Mouse (Mus musculus): ENCODE results near the gene Ufsp2. TPM values are rescaled to one million over a fixed set of nuclear protein-coding genes. Genes with fewer than 3 reads are reported as not detected.

Gene Ufsp2
- polyA plus RNA-seq, 1 experiment, result 2.5 TPM

DNA sequence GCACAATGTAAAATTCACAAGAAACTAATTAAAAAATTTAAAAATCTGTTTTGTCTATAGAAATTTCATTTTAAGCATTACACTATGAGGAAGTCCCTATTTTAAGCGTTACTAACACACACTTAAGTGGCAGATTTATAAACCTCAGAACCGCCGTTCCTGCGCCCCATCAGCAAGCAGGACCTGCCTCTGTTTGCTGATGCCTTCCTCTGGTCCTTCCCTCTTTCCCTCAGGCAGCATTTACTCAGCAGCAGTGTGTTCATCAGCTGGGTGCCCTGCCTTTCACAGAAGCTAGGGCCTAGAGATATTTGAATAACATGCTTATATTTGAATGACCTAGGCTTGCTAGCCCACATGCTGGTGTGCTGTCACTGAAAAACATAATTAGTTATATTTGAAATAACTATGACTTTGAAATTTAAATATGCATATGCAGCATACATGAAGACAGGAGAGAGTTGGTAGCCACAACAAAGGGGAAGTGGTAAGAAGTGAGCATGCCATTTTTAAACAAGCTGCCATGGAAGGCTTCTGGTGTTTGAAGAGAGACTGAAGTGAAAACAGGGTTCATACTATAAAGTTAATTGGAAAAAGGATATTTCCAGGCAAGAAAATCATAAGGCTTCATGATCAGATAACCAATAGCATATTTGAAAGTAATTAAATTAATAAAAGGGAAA lies 15.4 kb downstream of the Ufsp2 start:
- Histone ChIP-seq H3K4me3 (replicated peaks) (peak overlapping the region; percentile 53), H3K27me3 (replicated peaks) (no peaks in the 10 kb centered on the region), H3K9me3 (no peaks in the 10 kb centered on the region), H3K36me3 (replicated peaks; ENCODE audit: low read length) (peaks cover 75% of the 10 kb centered on the region), H3K4me1 (peaks cover 43% of the 10 kb centered on the region)
- TF ChIP-seq GATA1 (IDR thresholded peaks at IDR 0.05; ENCODE audit: borderline replicate concordance, low read length) (no peak), FLI1 (IDR thresholded peaks at IDR 0.05; ENCODE audit: low read length) (no peak)

DNA sequence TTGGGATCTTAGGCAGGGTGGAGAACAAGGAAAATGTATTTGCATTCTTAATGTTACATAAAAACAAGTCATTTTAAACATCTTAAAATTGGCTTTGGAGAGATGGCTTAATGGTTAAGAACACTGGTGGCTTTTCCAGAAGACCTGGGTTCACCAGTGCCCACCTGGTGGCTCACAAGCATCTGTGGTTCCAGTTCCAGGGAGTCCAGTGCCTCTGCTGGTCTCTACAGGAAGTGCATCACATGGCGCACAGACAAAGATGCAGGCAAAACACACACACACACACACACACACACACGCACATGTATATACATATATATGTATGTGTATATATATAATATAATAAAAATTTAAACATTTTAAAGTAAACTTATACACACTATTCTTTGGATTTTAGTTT lies 18.8 kb downstream of the Ufsp2 start:
- peaks cover 76% of the 10 kb centered on the region for H3K36me3 ChIP-seq (replicated peaks; ENCODE audit: low read length)
- no peak overlapping the region for H3K4me3 ChIP-seq (replicated peaks)
- no peak for TF ChIP-seq GATA1 (IDR thresholded peaks at IDR 0.05; ENCODE audit: borderline replicate concordance, low read length)
- no peak for TF ChIP-seq FLI1 (IDR thresholded peaks at IDR 0.05; ENCODE audit: low read length)
- no peaks in the 10 kb centered on the region for H3K9me3 ChIP-seq
- peaks cover 45% of the 10 kb centered on the region for H3K4me1 ChIP-seq
- no peaks in the 10 kb centered on the region for H3K27me3 ChIP-seq (replicated peaks)

GRCm38 (mm10) chr8:45995576-45995975 lies 20.2 kb downstream of the Ufsp2 start:
- no peaks in the 10 kb centered on the region for H3K27me3 ChIP-seq (replicated peaks)
- H3K36me3 ChIP-seq (replicated peaks; ENCODE audit: low read length), result peaks cover 66% of the 10 kb centered on the region
- peak overlapping the region; percentile 46 for H3K4me3 ChIP-seq (replicated peaks)
- TF ChIP-seq FLI1 (IDR thresholded peaks at IDR 0.05; ENCODE audit: low read length), result no peak
- no peak for TF ChIP-seq GATA1 (IDR thresholded peaks at IDR 0.05; ENCODE audit: borderline replicate concordance, low read length)
- H3K9me3 ChIP-seq, result no peaks in the 10 kb centered on the region
- peaks cover 48% of the 10 kb centered on the region for H3K4me1 ChIP-seq

GRCm38 (mm10) chr8:45998228-45998627 lies 22.9 kb downstream of the Ufsp2 start:
- H3K27me3 ChIP-seq (replicated peaks), result no peaks in the 10 kb centered on the region
- H3K9me3 ChIP-seq, result no peaks in the 10 kb centered on the region
- H3K4me3 ChIP-seq (replicated peaks), result peak overlapping the region; percentile 95
- peaks cover 56% of the 10 kb centered on the region for H3K4me1 ChIP-seq
- H3K36me3 ChIP-seq (replicated peaks; ENCODE audit: low read length), result peaks cover 51% of the 10 kb centered on the region
- TF ChIP-seq GATA1 (IDR thresholded peaks at IDR 0.05; ENCODE audit: borderline replicate concordance, low read length) (no peak), FLI1 (IDR thresholded peaks at IDR 0.05; ENCODE audit: low read length) (no peak)

DNA sequence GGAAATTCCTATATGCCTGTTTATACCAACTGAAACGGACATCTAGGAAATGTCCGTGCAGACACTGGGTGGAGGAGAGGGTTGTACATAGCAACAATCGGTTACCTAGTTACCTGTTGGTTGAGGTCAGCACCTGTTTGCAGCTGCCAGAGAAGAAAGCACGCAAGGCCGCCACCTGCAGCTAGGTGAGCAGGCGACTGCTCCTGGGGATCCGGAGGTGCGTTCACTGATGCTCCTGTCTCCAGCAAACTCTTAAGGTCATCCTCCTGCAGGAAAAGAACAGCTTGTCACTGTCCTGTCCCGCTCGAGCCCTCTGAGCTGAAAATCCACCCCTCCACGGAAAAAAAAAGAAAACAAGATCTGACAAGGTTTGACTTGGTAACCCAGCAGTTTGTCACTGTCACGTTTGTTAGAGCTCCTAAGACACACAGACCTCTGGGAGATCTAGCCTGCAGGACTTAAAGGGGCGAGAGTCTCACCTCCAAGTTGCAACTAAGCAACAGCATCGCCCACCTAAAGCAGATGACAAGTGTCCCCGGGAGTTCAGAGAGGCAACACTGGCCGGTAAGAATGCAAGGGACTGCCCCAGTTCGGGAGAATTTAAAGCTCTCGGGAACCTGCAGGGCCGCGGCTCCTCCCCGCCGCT lies 23.9 kb downstream of the Ufsp2 start, which contains the start of gene Lrp2bp:
Gene Lrp2bp (plus strand): TSS at position 166 of the 646 bp plus-strand sequence.
- Histone ChIP-seq H3K4me1 (peaks cover 57% of the 10 kb centered on the region), H3K27me3 (replicated peaks) (no peaks in the 10 kb centered on the region), H3K36me3 (replicated peaks; ENCODE audit: low read length) (peaks cover 41% of the 10 kb centered on the region), H3K4me3 (replicated peaks) (peak within 1 kb of the TSS; percentile 95), H3K9me3 (no peaks in the 10 kb centered on the region)
- TF ChIP-seq GATA1 (IDR thresholded peaks at IDR 0.05; ENCODE audit: borderline replicate concordance, low read length) (no peak), FLI1 (IDR thresholded peaks at IDR 0.05; ENCODE audit: low read length) (no peak)

DNA sequence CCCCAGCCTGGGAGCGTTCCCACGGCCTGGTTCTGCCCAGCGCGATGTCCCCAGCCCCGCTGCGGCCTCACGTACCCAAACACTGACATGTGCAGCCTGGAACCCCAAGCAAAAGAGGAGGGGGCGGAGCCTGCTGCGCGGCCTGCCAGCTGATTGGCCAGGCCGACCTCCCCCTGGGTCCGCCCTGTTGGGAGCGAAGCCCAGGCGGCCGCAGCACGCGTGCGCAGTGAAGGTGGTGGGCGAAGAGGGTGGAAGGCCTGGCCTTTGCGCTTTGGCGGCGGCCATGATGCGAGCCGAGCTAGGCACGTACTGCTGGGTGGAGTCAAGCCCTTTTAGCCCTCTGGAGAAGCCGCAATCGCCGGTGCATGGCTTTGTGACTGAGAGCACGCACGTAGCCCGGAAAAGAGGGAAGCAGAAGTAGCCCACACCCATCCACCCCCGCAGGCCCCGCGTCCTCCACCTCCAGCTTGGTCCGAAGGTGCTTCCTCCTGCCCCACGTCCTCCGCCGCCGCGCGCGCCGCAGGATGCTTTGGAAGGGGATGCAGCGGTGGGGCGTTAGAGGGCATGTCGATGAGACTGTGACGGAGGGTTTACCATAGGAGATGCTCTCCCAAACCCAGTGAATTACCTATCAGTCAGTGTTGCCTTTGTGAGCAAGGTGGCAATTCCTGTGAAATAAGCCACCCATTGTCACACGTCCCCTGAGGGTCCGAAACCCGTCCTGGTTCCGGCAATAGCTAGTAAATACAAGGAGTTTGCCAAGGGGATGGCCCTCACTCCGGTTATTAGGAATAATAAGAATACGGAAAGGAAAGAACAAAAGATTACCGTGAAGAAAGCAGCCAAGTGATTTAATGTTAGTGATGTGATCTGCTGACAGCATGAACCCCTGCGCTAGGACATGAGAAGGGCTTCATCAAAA lies 24.7 kb downstream of the Ufsp2 start:
- Histone ChIP-seq H3K4me1 (peaks cover 58% of the 10 kb centered on the region), H3K9me3 (no peaks in the 10 kb centered on the region), H3K36me3 (replicated peaks; ENCODE audit: low read length) (peaks cover 38% of the 10 kb centered on the region), H3K27me3 (replicated peaks) (no peaks in the 10 kb centered on the region), H3K4me3 (replicated peaks) (peak overlapping the region; percentile 95)
- TF ChIP-seq FLI1 (IDR thresholded peaks at IDR 0.05; ENCODE audit: low read length), result no peak
- no peak for TF ChIP-seq GATA1 (IDR thresholded peaks at IDR 0.05; ENCODE audit: borderline replicate concordance, low read length)

DNA sequence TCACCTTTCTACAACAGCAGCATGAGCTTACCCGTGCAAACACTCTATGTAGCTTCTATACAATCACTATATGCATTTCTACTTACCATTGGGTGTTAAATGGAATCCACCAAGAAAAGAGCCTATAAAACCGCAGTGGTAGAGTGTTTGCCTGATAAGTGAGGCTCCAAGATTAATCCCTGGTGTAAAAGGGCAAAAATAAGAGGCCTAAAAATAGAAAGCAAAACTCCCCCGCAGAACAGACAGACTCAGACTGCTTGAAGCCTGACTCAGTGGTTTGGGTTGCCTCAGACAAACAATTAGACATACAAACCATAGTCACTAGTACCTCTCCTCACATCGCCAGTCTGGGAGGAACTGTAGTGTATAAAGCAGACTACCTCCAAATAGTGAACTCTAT lies 30.3 kb downstream of the Ufsp2 start, which contains the start of gene Ankrd37:
Gene Ankrd37 (minus strand): TSS at position 112 of the 400 bp plus-strand sequence.
- 0 out of 2 replicates have a peak, but pooled peaks cover 3% of the 10 kb centered on the region for H3K9me3 ChIP-seq
- peak within 1 kb of the TSS; percentile 50 for H3K4me3 ChIP-seq (replicated peaks)
- H3K4me1 ChIP-seq, result peaks cover 44% of the 10 kb centered on the region
- H3K36me3 ChIP-seq (replicated peaks; ENCODE audit: low read length), result peaks cover 4% of the 10 kb centered on the region
- no peaks in the 10 kb centered on the region for H3K27me3 ChIP-seq (replicated peaks)
- no peak for TF ChIP-seq FLI1 (IDR thresholded peaks at IDR 0.05; ENCODE audit: low read length)
- TF ChIP-seq GATA1 (IDR thresholded peaks at IDR 0.05; ENCODE audit: borderline replicate concordance, low read length), result no peak

DNA sequence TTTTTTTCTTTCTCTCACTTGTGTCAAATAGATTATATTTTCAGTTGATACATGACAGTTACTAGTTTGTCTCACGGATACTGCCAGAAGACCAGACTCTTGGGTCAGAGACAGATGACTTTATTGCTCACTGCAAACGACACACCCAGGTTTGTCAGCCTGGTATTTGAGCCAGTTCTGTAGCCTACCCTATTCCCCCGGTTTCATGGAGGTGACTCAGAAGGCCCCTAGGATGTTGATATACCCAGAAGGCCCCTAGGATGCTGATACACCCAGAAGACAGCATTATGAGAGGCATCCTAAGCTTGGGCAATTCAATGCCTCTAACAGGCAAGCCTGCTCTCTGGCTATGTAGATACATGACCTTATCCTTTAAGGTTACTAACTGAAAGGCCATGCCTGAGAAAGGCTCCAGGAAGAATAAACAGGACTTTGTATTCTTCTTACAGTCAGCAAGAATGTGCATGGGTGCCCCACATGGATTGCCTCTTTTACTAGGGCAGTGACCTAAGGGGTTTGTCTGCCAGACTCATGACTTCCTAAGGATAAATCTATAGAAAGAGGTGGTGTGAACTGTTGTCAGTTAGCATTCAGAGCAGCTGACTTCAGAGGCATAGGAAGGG lies 31.8 kb downstream of the Ufsp2 start:
- Histone ChIP-seq H3K36me3 (replicated peaks; ENCODE audit: low read length) (no peaks in the 10 kb centered on the region), H3K9me3 (0 out of 2 replicates have a peak, but pooled peaks cover 3% of the 10 kb centered on the region), H3K4me1 (peaks cover 44% of the 10 kb centered on the region), H3K4me3 (replicated peaks) (no peak overlapping the region), H3K27me3 (replicated peaks) (no peaks in the 10 kb centered on the region)
- no peak for TF ChIP-seq GATA1 (IDR thresholded peaks at IDR 0.05; ENCODE audit: borderline replicate concordance, low read length)

- Histone ChIP-seq H3K36me3 (replicated peaks; ENCODE audit: low read length) (no peaks in the 10 kb centered on the region), H3K9me3 (0 out of 2 replicates have a peak, but pooled peaks cover 3% of the 10 kb centered on the region), H3K4me3 (replicated peaks) (no peak overlapping the region), H3K4me1 (peaks cover 35% of the 10 kb centered on the region), H3K27me3 (replicated peaks) (no peaks in the 10 kb centered on the region)
- TF ChIP-seq FLI1 (IDR thresholded peaks at IDR 0.05; ENCODE audit: low read length), result no peak
- no peak for TF ChIP-seq GATA1 (IDR thresholded peaks at IDR 0.05; ENCODE audit: borderline replicate concordance, low read length)
These were observed 35.0 kb downstream of the Ufsp2 start for GRCm38 (mm10) chr8:46010306-46010705.

All from megakaryocyte, embryonic 14.5 days (primary cell).